8 mouse cellular contexts compared by ENCODE assay signal in genomic region chr5:53590875-53591682, GRCm38 (mm10).
A peak's percentile ranks its signal among the peaks of the same experiment; 100 is the strongest.
DNase-seq lines count a peak whose midpoint lies in the region; ATAC-seq and TF ChIP-seq lines count a peak whose summit lies in the region.

No protein-coding gene starts in this region.

- no peak for TF ChIP-seq CTCF in forebrain, postnatal 0 days (IDR thresholded peaks at IDR 0.05; ENCODE audit: low read depth)
- no peak for TF ChIP-seq CTCF in olfactory bulb, adult 2 months (IDR thresholded peaks at IDR 0.05; ENCODE audit: insufficient read depth, low read depth, low read length)

- peak overlapping the region; percentile 98 for H3K27ac ChIP-seq in forebrain, postnatal 0 days (ENCODE audit: low read depth, low read length)
- no peak overlapping the region for H3K27ac ChIP-seq in olfactory bulb, adult 2 months (ENCODE audit: insufficient read depth, low read depth, low read length)

- H3K9me3 ChIP-seq in megakaryocyte, embryonic 14.5 days = no peaks in the 10 kb centered on the region
- H3K9me3 ChIP-seq in forebrain, postnatal 0 days (ENCODE audit: low read length) = no peaks in the 10 kb centered on the region

- H3K4me3 ChIP-seq in megakaryocyte, embryonic 14.5 days (replicated peaks) = peak overlapping the region; percentile 99
- peak overlapping the region; percentile 79 for H3K4me3 ChIP-seq in forebrain, postnatal 0 days (ENCODE audit: low read depth, low read length)
- peak overlapping the region; percentile 97 for H3K4me3 ChIP-seq in olfactory bulb, adult 2 months (ENCODE audit: insufficient read depth, low read depth, low read length)

- peak; percentile 73 for DNase-seq in cerebellum, adult 11-12 months
- DNase-seq in forebrain, postnatal 0 days = peak; percentile 48
- DNase-seq in kidney, adult 18-20 months = peak; percentile 25
- peak; percentile 14 to 18 for DNase-seq in lung, adult 18-20 months
- DNase-seq in thymus, postnatal 14 days = peak; percentile 57

- TF ChIP-seq POLR2A in olfactory bulb, adult 2 months (IDR thresholded peaks at IDR 0.05; ENCODE audit: insufficient read depth, low read depth, low read length) = no peak

- H3K4me2 ChIP-seq in forebrain, postnatal 0 days (ENCODE audit: low read depth) = peak overlapping the region; percentile 85

- WGBS in forebrain, postnatal 0 days = under 1% methylated on average over 40 of the region's 67 CpGs
- 12% methylated on average over 67 of the region's 67 CpGs for WGBS in olfactory bulb, adult 2 months

- no peaks in the 10 kb centered on the region for H3K27me3 ChIP-seq in megakaryocyte, embryonic 14.5 days (replicated peaks)
- H3K27me3 ChIP-seq in forebrain, postnatal 0 days (ENCODE audit: insufficient read depth, low read length) = no peaks in the 10 kb centered on the region; the same call in 1 of the 2 replicates

- no peaks in the 10 kb centered on the region for H3K36me3 ChIP-seq in megakaryocyte, embryonic 14.5 days (replicated peaks; ENCODE audit: low read length)
- H3K36me3 ChIP-seq in forebrain, postnatal 0 days (ENCODE audit: insufficient read depth) = no peaks in the 10 kb centered on the region

- peak overlapping the region; percentile 82 for H3K9ac ChIP-seq in forebrain, postnatal 0 days

- ATAC-seq in megakaryocyte, adult 5-6 weeks (ENCODE audit: poor library complexity, severe bottlenecking) = no peak
- ATAC-seq in forebrain, postnatal 0 days = no peak

- H3K4me1 ChIP-seq in megakaryocyte, embryonic 14.5 days = peaks cover 55% of the 10 kb centered on the region
- H3K4me1 ChIP-seq in forebrain, postnatal 0 days (ENCODE audit: insufficient read depth) = peaks cover 16% of the 10 kb centered on the region
- peaks cover 5% of the 10 kb centered on the region; the same call in 1 of the 2 replicates for H3K4me1 ChIP-seq in olfactory bulb, adult 2 months (ENCODE audit: control insufficient read depth, insufficient read depth, low read length)

Comparison
In these comparisons a context has a peak if more than half of its experiments do, and no peak if none do; other contexts are left out.
1. DNase-seq: peak in every context shown above with its lines; median percentile 73 in cerebellum, adult 11-12 months; 57 in thymus, postnatal 14 days; 48 in forebrain, postnatal 0 days; 25 in kidney, adult 18-20 months; 16 in lung, adult 18-20 months.